Mouse (Mus musculus): ENCODE measurements at regions not wholly inside any gene's neighbourhood (a gene's known extent, or its start where the extent isn't known, plus 50 kb on each side); places are given as distances from the start of the nearest gene placed in this dataset.

- DNase-seq (ENCODE audit: low spot score in 2 of 2) = no peak
- no peak for TF ChIP-seq CTCF (conservative IDR thresholded peaks at IDR 0.05)
- no peak overlapping the region for H3K4me3 ChIP-seq
- H3K27ac ChIP-seq = no peak overlapping the region
Measured at GRCm38 (mm10) chr10:15993275-15993674, 1275.3 kb upstream of the Gje1 start.
